Mouse (Mus musculus) heart, postnatal 10 days (tissue): ENCODE measurements at regions not wholly inside any gene's neighbourhood (a gene's known extent, or its start where the extent isn't known, plus 50 kb on each side); places are given as distances from the start of the nearest gene placed in this dataset.

Experiments
- DNase-seq, 2 experiments: peaks; one replicate each; pipeline ENCODE4 v3.0.0; 2021
- intact Hi-C: fragments of 180-260 bp; cut with DNase I; formaldehyde crosslinking; loops from one replicate; pipeline ENCODE4 v1.15.1; 2025

DNA sequence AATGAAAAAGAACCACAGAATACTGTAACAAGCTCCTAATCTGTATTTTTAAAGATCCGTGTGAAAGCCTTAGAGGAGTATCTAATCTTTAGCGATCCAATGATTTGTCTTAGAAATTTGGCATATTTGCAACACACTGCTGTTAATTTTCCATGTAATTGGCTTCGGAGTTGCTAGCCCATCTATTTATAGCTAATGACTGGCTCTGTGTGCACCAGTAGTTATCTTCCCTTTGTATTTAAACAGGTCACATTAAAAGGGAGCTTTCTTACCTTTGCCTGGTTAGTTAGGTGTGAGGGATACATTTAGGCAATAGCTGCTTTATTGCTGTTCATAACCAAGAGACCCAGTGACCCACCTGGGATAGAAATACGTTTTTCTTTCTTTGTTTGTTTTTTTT, 256.3 kb upstream of the Mme start:
- no peak for DNase-seq
- intact Hi-C loops, result no loop called here

DNA sequence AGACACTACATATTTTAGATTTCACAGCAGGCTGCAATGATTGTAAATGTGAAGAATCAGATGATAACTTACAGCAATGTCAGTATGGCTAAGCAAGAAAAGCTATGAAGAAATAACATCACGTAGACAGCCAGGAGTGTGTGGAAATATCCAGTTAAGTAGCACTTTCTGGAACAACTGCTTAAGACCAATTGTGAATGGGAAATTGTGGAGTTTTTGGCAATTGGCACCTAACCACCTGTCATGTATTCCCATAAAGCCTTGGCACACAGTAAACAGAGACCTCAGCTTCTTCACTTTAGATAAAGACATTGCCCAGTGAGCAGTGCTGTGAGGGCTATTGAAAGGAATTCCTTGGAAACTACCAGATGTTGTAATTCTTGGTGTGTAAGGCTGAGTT, 264.4 kb upstream of the Mme start:
- intact Hi-C loops, result no loop called here
- no peak for DNase-seq

DNA sequence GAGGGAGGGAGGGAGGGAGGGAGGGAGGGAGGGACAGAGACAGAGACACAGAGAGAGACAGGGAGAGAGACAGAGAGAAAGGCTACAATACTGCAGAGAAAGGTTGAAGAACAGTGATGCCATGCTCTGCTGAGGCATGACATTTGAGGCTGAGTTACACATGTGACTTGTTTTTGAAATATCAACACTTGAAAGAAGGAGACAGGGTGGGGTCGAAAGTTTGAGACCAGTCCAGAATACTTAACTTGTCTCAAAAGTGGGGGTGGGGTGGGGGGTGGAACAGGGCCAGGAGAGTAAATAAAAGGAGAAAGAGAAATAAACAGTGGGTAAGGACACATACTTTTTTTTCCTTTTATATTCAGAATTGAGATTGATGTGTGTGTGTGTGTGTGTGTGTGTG, 278.1 kb upstream of the Mme start:
- DNase-seq, result no peak
- intact Hi-C loops, result no loop called here

DNA sequence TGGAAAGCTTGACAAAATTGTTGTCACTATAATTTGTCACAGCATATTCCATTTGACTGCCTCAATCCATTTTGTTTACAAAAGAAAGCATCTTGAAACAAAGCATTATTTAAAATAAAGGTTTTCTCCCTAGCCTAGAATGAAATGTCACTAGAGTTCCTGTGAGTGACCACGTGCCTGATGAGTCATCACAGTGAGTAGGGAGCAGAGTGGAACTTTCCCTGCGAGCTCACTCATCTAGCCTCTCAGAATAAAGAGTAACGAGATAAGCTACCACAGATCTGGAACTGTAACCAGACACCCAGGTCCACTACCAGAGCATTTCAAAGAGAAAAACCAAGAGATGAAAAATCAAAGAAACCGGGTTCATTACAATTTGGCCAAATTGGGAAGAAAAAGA, 278.7 kb upstream of the Mme start:
- intact Hi-C loops, result no loop called here
- DNase-seq, result peak in 1 of 2 experiments; percentile 3

DNA sequence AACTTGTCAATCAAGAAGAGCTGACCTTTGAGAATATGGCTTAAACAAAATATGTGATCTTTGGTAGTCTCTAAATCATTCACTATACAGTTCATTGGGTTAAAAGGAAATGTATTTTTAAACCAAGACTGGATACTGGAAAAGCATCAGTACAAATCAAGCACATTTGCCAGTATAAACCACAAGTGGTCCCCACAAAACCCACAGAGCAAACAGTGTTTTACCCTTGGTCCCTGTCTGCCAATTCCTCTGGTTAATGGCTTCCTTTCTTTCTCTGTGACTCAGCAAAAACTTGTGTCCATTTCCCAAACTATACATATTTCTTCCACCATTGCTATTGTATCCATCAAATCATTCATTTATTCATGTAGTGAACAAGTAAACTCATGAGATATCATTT, 296.0 kb upstream of the Mme start:
- DNase-seq, result no peak
- intact Hi-C loops, result no loop called here

DNA sequence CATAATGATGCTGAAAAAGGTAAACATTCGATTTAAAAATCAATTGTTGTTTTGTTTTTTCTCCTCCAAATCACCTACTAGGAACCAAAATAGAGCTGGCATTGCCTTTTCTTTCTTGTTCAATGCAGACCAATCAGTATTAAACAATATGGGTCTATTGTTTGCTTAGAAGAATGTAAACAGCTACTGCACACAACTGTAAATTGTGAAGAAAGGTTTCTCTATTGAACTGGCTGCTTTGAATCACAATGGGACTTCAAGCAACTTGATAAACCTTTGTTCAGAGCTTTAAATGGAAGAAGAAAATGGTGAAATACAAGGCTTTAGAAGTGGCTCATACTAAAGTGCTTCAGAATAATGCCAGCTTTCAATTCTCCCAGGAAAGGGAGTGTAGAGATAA, 302.7 kb upstream of the Mme start:
- no peak for DNase-seq
- intact Hi-C loops, result no loop called here

DNA sequence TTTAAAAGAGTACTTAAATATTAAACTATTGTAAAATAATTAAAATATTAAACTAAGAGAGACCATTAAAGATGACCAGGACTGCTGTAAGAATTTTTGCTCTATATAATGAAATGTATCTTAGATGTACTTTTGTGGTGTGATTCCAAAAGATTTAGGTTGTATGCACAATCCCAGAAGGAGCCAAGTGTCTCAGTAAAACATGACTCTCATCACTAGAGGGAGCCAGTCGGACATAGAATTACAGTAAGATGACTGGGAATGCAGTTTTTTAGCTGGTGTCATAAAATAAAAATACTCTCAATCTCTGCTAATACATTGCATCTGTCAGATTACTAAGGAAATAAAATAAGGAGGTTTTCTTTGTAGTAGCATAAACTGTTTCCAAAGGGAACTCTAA, 316.9 kb upstream of the Mme start:
- peak; percentile 16 to 48 for DNase-seq
- intact Hi-C loops, result loop anchor here (5.0 to 10.0 kb wide), 2 partner anchors 610 to 943 kb away; no protein-coding TSS in a partner anchor

DNA sequence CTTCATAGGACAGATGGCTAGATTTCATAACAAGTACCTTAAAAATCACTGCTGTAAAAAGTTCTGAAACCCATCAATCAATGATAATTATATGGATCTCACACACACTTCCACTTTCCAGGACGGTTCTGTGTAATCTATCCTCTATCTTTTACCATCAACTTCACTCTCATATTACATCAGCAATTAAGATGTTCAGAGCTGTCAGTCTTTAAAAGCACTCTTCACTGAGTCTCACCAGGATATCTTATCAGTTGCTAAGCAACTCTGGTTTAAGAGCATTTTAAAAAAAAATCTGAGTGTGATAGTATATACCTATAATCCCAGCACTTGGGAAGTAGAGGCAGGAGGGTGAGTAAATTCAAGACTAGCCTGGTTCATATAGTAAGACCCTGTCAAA, 312.0 kb upstream of the Gpr149 start:
- no peak for DNase-seq
- intact Hi-C loops, result no loop called here

DNA sequence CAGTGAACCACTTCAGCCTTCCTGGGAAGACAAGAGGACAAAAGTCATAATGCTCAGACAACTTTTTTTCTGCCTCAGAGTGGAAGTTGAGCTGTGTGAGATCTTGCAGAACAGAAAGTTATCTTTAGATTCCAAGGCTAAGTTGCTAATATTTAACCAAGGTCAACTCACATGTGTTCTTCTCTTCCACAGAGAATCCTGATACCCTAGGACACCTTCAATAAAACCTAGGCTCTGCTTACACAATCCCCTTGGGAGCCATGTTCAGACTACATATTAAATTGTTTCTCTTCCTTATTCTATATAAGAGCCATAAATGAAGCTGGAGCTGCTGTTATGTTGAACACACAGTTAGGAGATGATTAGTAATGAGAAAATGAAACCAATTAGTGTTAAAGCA, 280.2 kb upstream of the Gpr149 start:
- no peak for DNase-seq
- intact Hi-C loops, result no loop called here

DNA sequence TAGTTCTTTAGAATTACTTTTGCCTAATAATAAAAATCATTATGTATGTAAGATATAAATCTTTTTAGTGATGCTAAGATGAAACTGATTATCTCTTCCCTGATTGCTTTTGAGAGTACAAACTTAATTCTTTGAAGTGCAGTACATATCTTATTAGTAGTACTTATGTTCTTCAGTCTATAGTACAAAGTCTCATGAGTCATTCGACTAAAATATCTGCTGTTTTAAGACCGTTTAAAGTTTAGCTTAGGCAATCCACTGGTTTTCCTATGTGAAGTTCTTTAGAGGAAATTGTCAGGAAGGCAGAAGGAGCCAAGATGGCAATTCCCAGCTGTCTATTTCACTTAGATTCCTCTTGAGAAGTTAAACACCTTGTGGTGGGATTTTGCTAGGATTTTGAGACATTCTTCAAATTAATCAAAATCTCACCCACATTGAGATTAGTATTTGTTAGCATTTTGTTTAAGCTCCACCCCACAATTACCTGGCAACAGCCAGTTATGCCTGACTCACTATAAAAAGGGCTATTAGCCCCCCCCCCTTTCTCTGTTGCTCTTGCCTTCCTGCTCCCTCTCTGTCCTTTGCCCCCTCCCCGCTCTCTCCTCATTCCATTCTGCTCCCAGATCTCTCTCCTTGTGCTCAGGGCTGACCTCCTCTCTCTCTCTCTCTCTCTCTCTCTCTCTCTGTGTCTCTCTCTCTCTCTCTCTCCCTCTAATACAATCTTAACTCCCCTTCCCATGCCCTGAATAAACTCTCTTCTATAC, 277.6 kb upstream of the Gpr149 start:
- no peak for DNase-seq
- intact Hi-C loops, result no loop called here

DNA sequence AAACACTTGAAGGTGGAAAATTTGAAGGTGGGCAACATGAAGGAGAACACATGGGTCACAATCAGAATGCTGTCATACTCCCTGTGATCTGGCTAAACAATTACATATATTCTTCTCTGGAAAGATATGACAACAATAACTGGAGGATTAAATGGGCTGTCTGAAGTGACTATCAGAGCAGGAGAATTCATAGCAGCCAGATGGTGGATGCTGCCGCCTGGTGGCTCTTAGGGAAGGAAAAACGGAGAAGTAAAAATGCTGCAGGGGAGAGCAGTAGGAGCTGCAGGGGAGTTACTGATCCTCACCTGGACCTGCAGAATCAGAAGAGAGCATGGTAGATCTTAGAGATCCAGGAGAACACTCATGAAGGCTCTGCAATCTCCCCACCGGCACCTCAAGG, 255.8 kb upstream of the Gpr149 start:
- intact Hi-C loops, result no loop called here
- no peak for DNase-seq

DNA sequence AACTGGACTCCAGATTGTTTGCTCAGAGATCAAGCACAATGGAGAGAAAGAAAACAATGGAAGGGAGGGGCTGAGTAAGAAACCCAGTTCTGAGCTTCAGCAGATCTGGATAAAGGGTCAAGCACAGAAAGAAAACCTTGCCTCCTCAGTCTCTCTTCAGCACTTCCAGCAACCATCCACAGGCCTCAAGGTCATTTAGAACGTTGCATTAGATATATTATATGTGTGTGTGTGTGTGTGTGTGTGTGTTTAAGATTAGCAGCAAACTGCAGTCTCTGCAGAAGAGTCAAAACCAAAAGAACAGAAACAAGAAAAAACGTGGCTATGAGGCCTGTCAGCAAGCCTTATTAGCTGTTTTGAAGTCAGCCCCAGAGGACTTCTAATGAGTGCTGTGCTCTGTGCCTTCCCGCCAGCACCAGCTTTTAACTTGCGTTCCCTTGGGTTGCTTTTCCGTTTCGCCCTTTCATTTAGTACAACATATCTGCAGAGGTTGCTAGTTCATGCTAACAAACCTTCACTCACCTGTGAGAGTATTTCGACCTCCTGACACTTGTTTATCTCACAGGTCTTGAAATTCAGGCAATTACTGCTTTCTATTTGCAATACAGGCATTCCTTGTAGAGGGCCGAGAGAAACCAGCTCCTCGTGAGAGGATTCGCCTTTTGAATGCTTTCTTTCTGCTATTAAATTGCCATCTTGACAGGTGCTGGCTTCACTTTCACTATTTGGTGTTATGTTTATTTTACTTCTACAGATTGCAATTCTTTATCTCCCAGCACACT, 230.9 kb upstream of the Gpr149 start:
- DNase-seq, result no peak
- intact Hi-C loops, result no loop called here

DNA sequence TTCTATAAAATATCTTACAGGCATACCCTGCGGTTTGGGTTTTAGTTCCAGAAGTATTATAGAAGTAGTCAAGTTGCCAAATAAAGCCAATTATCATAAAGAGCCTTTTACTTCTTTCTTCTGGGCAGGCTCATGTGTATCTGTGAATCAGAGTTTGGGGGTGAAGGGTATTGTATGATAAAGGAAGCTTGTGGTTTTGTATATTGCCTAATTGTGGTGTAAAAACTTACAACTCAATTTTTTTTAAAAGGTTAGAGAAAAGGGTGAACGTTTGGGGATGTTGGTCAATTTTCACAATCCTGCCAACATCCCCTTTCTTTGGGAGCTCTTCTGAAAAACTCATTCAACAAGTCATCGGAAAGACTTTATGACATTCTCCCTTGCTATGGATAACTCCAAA, 219.0 kb upstream of the Gpr149 start:
- intact Hi-C loops, result no loop called here
- no peak for DNase-seq

DNA sequence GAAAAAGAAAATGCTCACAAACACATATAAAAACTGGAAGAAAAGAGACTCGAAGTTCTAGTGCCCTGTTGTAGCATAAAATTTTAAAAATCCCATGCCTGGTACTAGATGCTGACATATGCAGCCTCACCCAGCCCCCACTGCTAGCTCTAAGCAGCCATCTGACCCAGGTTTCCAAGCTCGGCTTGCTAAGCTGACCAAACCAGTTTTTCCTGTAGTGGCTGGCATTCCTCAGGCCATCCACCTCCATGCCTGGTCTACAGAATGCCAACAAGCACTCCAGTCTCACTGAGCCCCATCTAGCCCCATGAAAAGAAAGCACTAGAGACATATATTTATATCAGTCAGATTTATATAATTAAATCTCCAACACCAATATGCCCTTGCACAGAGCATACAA, 196.1 kb upstream of the Gpr149 start:
- DNase-seq, result no peak
- intact Hi-C loops, result no loop called here

DNA sequence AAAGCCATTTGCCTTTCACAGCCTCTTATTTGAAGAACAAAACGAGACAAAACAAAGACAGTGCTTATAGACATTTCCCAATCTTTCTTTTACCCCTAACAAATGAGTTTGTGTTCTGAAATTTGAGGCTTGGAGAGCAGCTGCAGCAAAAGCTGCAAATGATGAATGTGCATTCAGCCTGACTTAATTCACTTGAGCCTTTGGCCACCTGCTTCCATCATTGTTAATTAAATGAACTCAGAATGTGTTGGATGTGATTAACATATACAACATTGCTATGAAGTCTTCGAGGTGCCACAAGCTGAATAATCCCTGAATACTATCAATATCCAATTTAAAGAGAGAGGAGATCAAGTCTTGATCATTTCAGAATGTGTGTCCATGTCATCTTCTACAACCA, 181.3 kb upstream of the Gpr149 start:
- intact Hi-C loops, result no loop called here
- no peak for DNase-seq
